Comparison of ENCODE assay signal across 10 mouse cellular contexts in the genomic region with DNA sequence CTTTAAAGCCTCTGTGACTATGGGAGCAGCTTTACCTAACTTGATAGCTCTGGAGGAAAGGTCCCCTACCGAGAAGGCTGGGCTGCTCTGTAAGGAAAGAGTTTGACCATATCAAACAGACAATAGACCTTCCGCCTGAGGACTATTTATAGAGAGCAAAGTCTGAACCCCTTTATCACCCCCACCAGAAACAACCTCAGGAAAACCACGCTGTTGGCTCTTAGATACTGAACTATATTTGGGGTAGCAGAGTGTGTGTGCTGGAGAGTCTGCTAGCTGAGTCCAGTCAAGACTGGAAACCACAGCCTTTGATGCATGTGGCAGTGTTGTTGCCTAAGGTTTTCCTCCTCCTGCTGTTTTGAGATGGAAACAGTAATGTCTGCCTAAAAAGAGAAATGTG. TPM values are rescaled to one million over a fixed set of nuclear protein-coding genes. Genes with fewer than 3 reads are reported as not detected.
DNase-seq lines count a peak whose midpoint lies in the region; ATAC-seq and TF ChIP-seq lines count a peak whose summit lies in the region.
"Had no signal": no experiment of that assay in that cellular context is flagged by ENCODE, and none has a peak within 500 bp of the region (broad histone marks: within the 10 kb centered on the region; RNA-seq: fewer than 3 reads in every experiment).

No protein-coding gene starts in this region.

- H3K36me3 ChIP-seq in thymus, adult 2 months (ENCODE audit: control insufficient read depth, insufficient read depth, low read length) = no peaks in the 10 kb centered on the region
- H3K36me3 ChIP-seq: kidney, embryonic 15.5 days had no signal

- DNase-seq in heart, adult 11 months = peak; percentile 92
- no peak for DNase-seq in heart, adult 8-10 months (ENCODE audit: low spot score)
- peak; percentile 14 for DNase-seq in thymus, postnatal 14 days
- DNase-seq in thymus, adult 2 months = no peak
- peak; percentile 41 for DNase-seq in liver
- no peak for DNase-seq in ovary, postnatal 36 days (ENCODE audit: low spot score)
- no peak for DNase-seq in layer of hippocampus, adult 9-10 months (ENCODE audit: low spot score)

- 2% methylated on average over 3 of the region's 3 CpGs for WGBS in thymus, adult 2 months

- no peak for TF ChIP-seq POLR2A in thymus, adult 2 months (IDR thresholded peaks at IDR 0.05; ENCODE audit: control insufficient read depth, extremely low read depth, insufficient read depth, low read length, poor library complexity)

- no peak overlapping the region for H3K27ac ChIP-seq in thymus, adult 2 months (ENCODE audit: control insufficient read depth, insufficient read depth, low read length)
- H3K27ac ChIP-seq: forebrain, embryonic 10.5 days; kidney, embryonic 15.5 days had no signal

- no peak overlapping the region for H3K4me3 ChIP-seq in thymus, adult 2 months (ENCODE audit: control insufficient read depth, insufficient read depth, low read length)
- H3K4me3 ChIP-seq: forebrain, embryonic 10.5 days; kidney, embryonic 15.5 days had no signal

- no peak for TF ChIP-seq CTCF in thymus, adult 2 months (IDR thresholded peaks at IDR 0.05; ENCODE audit: borderline replicate concordance, control insufficient read depth, extremely low read depth, insufficient read depth, low read length, poor library complexity)

- ATAC-seq in erythroid progenitor cell, adult 5-6 weeks (replicated peaks; ENCODE audit: low FRiP score, poor library complexity, severe bottlenecking) = no peak

- H3K4me1 ChIP-seq in thymus, adult 2 months (replicated peaks; ENCODE audit: control insufficient read depth, insufficient read depth, low read length) = peaks cover 23% of the 10 kb centered on the region

- no peaks in the 10 kb centered on the region for H3K27me3 ChIP-seq in thymus, adult 2 months (ENCODE audit: control insufficient read depth, insufficient read depth, low read length)
- H3K27me3 ChIP-seq: kidney, embryonic 15.5 days had no signal

RNA-seq across cellular contexts. Expression of gene Lims1, which starts 31.3 kb away (rescaled TPM):
- 100 to 1,000 TPM; 129 to 182 (median 150) TPM for total RNA-seq in heart, adult 8-10 months (2022)
- polyA plus RNA-seq in thymus, adult 2 months (2012; rRNA removed) = 30.1 and 38.8 TPM in 2 replicates
- 67.8 and 80.5 TPM in 2 replicates for total RNA-seq in erythroid progenitor cell, adult 5-6 weeks (2015; ENCODE audit: low replicate concordance)
- 37.5 and 42.2 TPM in 2 replicates for total RNA-seq in erythroid progenitor cell, adult 5-6 weeks (2017; ENCODE audit: low replicate concordance)

Comparison
In these comparisons a context has a peak if more than half of its experiments do, and no peak if none do; other contexts are left out.
1. DNase-seq: peak in heart, adult 11 months (single experiment), thymus, postnatal 14 days (single experiment) and liver (single experiment); none in heart, adult 8-10 months (single experiment), thymus, adult 2 months (single experiment), ovary, postnatal 36 days (single experiment) and layer of hippocampus, adult 9-10 months (single experiment).